Mouse (Mus musculus) G1E-ER4 (cell line): ENCODE results near the gene Hmgcs2. TPM values are rescaled to one million over a fixed set of nuclear protein-coding genes. Genes with fewer than 3 reads are reported as not detected.

Experiments
- GATA1 ChIP-seq: IDR thresholded peaks from one replicate; pipeline ENCODE4 v1.8.0; 2012; ENCODE audit warnings: low read length, inconsistent platforms
- polyA plus RNA-seq: library from polyadenylated mRNA; stranded (reverse); fragments of >175 nt; gene quantifications from 2 replicates; pipeline ENCODE4 v1.2.3, GENCODE M21; 2012

Hmgcs2 gene
- polyA plus RNA-seq, 1 experiment: not detected

DNA sequence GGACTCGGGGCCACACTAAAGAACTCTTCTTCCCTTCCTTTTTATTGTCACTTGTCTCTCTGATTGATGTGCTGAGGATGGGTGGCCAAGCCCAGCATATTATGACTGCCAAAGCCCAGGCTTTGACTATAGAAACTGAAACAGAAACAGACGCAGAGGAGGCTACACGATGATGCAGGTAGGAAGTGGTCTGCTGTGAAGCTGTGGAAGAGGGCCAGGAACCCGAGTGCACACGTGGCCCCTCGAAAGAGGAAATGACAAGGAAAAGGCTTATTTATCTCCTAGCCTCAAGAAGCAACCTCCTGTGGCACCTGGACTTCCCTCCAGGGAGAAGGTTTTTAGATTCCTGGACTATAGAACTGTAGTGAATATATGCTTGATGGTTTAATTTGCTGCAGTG lies 67.9 kb downstream of the Hmgcs2 start:
- TF ChIP-seq GATA1: no peak

DNA sequence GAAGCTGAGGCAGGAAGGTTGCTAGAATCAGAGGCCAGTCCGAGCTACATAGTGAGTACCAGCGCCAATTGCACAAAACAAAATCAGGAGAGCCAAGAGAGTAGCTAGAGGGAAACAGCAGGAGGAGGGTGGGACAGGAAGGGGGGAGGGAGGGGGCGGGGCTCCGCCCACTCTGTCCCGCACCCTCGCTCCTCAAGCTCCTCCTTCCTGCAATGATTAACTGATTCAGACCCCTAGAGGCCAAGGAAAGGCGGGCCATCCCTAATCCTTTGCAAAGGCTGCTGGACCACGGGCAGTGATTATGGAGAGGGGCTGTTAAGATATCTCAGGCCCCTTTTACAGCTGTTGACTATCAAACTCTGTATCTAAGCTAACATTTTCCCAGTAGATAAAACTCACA lies 68.5 kb downstream of the Hmgcs2 start:
- TF ChIP-seq GATA1: no peak

DNA sequence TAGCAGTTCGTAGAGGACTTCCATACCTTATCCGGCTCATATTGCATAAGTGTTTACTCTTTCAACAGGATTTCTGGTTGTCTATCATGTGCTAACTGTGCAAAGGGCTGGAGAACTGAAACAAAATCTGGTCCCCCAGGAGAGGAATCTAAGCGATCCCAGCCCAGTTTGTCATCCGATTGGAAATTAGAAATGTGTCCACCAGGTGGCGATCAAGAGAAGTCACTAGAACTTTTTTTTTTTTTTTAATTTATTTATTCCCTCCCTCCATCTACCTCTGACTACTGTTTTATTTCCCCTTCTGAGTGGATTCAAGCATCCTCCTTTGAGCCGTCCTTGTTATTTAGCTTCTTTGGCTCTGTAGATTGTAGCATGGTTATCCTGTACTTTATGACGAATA lies 73.7 kb downstream of the Hmgcs2 start:
- no peak for TF ChIP-seq GATA1

DNA sequence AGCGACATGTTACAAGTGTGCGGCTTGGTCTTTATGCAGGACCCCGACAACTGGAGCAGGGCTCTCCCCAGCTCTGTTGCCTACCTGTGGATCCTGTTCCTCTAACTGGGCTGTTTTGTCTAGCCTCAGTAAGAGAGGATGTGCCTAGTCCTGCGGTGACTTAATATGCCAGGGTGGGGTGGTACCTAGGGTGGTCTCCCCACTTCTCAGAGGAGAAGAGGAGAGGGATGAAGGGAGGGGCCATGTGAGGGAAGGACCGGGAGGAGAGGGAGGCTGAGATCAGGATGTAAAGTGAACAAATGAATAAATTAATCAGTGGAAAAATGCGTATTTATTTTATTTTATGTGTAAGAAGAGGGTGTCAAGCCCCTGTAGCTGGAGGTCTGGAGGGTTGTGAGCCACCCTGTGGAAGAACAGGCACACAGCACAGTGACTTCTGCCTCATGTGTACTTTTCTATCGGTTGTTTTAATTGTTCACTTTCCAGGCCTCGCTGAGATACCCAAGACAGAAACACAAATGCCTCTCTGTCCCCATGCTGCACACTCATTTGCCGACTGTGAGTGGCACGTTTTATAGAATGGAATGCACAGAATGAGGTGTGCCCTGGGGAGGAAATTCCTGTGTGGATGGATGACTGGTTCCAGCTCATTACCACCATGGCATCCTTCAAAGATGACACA lies 75.2 kb downstream of the Hmgcs2 start:
- TF ChIP-seq GATA1: no peak

DNA sequence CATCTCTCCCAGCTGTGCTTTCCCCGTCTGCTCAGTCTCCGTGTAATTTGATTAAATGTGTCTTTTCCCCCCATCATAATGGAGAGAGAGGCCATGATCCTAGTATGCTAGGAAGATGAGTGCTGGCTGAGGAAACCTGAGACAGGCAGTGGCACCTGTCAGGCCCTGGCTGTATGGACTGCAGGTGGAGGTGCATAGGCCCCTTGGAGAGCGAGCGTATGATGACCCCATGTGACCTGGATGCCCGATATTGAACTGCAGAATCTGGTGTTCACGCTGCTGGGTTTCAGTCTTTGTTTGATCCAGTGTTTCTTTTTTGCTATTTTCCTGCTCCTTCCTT lies 75.8 kb downstream of the Hmgcs2 start:
- no peak for TF ChIP-seq GATA1

DNA sequence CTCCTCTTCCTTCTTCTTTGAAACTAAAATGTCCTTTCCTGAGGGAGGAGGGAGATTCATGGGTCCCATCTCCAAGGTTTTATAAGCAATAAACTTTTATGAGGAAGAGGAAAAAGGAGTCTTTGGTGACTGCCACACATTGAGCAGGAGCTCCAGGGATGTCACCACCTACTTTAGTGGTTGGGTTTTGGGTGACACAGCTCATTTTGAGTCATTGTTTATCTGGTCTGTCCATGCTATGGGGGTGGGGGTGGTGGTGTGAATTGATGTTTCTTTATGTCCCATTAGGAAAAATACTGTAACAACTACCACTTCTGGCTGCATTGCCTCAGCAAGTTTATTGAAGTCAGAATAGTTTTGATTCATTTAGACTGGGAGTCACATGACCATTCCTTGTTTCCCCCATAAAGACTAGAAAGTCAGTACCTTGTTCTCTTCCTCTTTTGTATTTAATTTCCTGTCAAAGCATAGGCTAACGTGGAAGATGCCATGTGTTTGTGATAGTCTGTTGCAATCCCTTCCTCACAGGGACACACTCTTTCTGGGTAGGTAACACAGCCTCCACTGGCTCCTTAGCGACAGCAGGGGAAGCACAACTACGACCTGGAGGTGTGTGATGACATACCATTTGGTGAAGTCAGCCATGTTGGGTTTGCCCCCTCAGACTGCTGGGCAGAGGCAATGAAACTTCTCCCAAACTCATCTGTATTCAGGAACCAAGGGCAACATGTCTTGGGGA lies 76.6 kb downstream of the Hmgcs2 start:
- no peak for TF ChIP-seq GATA1

Other genes starting within 250 kb of the Hmgcs2 start
- not detected in 2 replicates for gene Adam30, start 119.8 kb upstream of the Hmgcs2 start, polyA plus RNA-seq
- not detected in 2 replicates for gene Reg4, start 58.3 kb upstream of the Hmgcs2 start, polyA plus RNA-seq
- not detected in 2 replicates for gene Phgdh, start 59.6 kb downstream of the Hmgcs2 start, polyA plus RNA-seq
- gene Zfp697, start 102.0 kb downstream of the Hmgcs2 start, polyA plus RNA-seq: not detected in 2 replicates
- gene Gm4450, start 176.7 kb downstream of the Hmgcs2 start, polyA plus RNA-seq: not detected in 2 replicates
- gene Hsd3b4, start 230.1 kb downstream of the Hmgcs2 start, polyA plus RNA-seq: not detected in 2 replicates